Mouse (Mus musculus): ENCODE data around the gene Efcab6. TPM values are rescaled to one million over a fixed set of nuclear protein-coding genes. Genes with fewer than 3 reads are reported as not detected.

Gene Efcab6
- total RNA-seq, 2 experiments from 2014 or later = not detected

GRCm38 (mm10) chr15:83978865-83979264 lies 86.3 kb downstream of the Efcab6 start:
- no peak for ATAC-seq (replicated peaks; ENCODE audit: poor library complexity)

DNA sequence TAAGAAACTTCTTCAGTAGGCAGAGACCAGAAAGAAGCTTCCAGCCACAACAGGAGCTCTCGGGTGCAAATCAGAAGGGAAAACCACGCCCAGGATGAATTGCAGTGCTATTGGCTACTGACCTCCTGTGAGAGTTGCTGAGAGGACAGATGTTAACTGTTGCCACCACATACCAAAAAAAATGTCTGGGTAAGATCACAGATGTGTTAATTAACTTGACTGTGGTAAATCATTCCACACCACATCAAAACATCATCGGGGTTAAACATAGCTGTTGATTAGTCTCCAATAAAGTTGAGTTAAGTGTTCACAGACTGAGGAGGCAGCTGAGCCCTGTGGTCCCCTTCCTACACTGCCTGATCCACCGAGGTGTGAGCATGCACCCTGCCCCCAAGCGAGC lies 88.1 kb downstream of the Efcab6 start:
- no peak for ATAC-seq (replicated peaks; ENCODE audit: poor library complexity)

- ATAC-seq (replicated peaks; ENCODE audit: poor library complexity) = no peak
Observed at GRCm38 (mm10) chr15:83972206-83972605, 93.0 kb downstream of the Efcab6 start.

DNA sequence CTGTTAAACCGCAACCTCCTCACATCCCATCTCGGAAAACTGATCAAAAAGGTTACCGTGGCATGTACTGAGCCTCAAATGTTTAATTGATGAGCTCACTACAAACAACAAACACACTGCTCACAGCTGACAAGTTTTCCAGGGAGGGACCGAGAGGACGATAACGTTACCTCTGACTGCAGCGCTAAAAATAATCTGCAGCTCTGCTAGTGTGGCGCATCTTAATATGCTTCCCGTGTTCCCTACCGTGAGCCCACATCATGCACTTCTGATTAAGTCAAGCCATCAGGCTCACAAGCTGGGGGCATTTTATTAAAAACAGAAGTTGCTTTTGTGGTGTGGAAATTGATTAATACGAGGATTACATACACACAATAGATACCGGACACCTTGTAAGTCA lies 97.4 kb downstream of the Efcab6 start:
- no peak for ATAC-seq (replicated peaks; ENCODE audit: poor library complexity)

- ATAC-seq (replicated peaks; ENCODE audit: poor library complexity) = no peak
Observed at GRCm38 (mm10) chr15:83965126-83965525, 100.1 kb downstream of the Efcab6 start.

DNA sequence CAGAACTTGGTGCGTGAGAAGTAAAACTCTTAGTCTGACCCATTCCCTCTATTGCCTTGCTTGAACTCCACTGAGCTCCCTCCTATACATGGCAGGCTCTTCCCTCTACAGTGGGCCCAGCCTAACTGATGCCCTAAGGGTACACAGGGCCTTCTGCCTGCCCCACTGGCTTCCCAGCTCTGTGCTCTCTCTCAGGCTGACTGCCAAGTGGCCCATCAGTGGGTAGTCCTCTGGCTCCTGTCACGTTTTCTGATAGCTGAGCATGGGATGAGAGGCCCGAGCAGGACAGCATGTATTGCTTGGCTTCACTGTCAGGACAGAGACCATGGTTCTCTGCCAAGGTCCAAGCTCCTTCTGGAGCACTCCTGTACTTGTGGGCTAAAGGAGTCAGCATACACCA lies 106.8 kb downstream of the Efcab6 start:
- no peak for ATAC-seq (replicated peaks; ENCODE audit: poor library complexity)

GRCm38 (mm10) chr15:83956996-83957395 lies 108.2 kb downstream of the Efcab6 start:
- ATAC-seq (replicated peaks; ENCODE audit: poor library complexity) = no peak

DNA sequence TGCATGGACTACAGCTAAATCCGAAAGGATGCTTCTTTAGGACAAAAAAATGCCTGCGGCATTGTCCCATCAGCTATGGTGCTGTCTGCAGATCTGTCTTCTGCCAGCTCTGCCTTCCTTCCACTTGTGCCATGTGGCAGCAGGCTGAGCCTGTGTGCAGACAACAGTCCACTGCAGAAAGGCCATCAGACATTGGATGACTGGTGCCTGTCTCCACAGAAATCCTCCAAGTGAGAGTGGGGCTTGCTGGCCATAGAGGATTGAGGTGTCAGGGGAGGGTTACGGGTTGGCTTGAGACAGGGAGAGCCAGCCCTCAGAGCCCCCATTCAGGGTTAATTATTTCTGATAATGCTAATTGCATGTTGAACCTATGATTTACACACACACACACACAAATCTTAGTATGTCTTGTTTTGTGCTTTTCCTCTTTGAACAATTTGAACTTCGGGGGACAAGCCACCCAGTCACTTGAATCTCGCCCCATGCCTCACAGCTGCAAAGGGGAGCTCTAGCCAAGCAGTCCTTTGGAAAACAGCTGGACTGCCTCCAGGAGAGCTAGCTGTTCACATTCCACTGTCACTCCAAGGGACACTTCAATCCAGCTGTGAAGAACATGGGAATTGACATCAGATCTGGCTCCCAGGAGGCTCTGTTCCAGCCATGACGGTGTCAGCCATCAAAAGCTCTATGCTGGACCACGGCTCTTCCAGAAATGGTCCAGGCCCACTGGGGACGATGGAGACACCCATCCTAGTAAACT lies 109.1 kb downstream of the Efcab6 start:
- ATAC-seq (replicated peaks; ENCODE audit: poor library complexity) = no peak

DNA sequence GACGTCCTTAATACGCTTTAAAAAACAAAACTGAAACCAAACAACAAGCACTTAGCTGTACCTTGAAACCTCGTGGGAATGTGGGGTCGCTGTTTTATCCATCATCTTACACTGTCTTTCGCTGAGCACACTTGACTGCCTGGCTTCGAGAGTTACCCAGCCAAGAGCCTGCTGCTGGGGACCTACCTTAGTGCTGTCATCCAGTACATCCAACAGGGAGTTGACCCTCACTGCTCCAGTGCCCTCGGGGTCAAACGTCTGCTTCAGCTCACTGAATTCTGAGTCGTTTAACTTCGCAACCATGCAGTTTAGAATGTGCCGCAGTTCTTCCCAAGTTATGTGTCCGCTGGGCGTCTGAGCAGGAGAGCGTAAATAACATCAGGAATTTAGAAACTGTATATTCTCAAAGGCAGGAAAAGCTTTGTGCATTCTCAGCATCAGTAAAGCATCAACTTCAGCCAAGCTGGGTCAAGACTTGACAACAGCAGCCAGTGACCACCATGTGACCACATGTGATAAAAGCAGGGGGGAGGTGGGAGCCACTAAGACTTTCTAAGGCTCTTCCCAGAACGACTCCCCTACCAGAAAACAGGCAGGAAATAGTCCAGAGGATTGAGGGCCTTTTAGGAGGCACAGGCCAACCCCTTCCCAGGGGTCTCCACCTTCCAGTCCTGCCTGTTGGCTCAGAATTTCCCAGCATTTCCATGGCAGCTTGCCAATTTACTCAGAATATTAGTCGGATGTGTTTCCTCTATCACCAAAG lies 115.3 kb downstream of the Efcab6 start:
- ATAC-seq (replicated peaks; ENCODE audit: poor library complexity) = no peak

DNA sequence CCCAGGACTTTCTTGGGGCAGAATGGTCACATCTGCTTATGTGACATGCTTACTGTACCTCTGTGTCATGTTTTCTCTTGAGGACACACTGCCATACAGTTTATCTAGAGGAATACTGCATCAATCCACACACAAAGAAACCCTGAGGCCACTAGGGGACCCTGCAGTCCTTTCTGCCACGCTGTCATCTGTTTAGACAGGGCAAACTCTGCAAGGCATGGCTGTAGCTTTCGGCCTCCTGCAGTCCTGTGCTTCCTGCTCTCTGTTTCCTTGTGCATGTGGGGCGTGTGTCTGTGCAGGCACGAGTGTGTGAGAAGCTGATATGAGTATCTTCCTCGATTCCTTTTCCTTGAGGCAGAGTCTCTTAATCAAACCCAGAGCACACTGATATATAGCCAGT lies 125.5 kb downstream of the Efcab6 start:
- no peak for ATAC-seq (replicated peaks; ENCODE audit: poor library complexity)

DNA sequence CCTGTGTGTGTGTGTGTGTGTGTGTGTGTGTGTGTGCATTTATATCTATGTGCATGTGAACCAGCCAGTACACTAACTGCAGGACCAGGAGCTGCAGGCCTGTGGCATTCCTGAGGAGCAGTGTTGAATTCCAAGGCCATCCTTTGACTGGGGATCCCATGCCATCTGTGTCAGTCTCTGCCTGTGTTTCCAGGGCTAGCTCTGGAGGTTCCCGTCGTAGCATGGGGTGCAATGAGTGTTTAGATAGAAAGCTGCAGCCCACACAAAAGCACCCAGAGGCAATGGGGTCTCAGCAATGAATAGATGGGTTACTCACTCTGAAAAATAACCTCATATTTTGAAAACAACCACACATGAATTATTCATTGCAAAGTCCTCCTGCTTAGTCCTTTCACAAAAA lies 126.7 kb downstream of the Efcab6 start:
- no peak for ATAC-seq (replicated peaks; ENCODE audit: poor library complexity)

- no peak for ATAC-seq (replicated peaks; ENCODE audit: poor library complexity)
Observed at GRCm38 (mm10) chr15:83936506-83936905, 128.7 kb downstream of the Efcab6 start.

DNA sequence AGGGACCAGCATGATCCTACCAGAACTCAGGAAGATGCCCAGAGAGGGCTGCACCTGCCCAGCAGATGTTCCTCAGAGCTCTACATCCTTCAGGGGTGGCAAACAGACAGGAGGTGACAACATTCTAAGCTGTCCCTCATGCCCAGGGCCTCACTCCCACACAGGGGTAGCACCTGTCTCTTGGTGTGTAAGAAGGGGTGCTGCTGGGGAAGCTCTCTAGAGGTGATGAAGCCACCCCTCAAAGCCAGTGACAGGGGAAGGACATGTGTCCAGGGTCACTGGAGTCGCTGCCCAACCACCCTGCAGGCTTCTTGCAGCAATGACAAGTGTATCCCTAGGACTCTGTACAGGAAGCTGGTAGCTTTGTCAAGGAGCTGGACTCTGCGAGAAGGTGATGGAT lies 130.4 kb downstream of the Efcab6 start:
- ATAC-seq (replicated peaks; ENCODE audit: poor library complexity) = no peak

GRCm38 (mm10) chr15:83925338-83925737 lies 139.8 kb downstream of the Efcab6 start:
- no peak for ATAC-seq (replicated peaks; ENCODE audit: poor library complexity)

DNA sequence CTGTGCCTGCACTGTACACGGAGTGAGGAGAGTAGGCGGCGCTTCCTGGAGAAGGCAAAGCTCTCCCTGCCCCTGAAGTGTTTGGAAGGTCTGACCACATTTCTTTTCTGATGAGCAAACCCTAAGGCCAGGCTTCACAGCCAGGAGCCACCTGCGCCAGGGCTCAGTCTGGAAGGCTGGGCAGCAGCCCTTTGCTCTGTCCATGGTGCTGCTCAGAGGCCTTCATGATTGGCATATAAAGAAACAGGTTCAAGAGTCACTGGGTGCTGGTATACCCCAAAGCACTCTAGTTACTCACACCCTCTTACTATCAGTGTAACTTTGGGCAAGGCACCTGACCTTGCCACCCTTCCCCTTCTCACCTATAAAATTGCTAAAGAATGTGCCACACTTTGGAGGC lies 140.5 kb downstream of the Efcab6 start:
- no peak for ATAC-seq (replicated peaks; ENCODE audit: poor library complexity)

- no peak for ATAC-seq (replicated peaks; ENCODE audit: poor library complexity)
Observed at GRCm38 (mm10) chr15:83915376-83915775, 149.8 kb downstream of the Efcab6 start.

DNA sequence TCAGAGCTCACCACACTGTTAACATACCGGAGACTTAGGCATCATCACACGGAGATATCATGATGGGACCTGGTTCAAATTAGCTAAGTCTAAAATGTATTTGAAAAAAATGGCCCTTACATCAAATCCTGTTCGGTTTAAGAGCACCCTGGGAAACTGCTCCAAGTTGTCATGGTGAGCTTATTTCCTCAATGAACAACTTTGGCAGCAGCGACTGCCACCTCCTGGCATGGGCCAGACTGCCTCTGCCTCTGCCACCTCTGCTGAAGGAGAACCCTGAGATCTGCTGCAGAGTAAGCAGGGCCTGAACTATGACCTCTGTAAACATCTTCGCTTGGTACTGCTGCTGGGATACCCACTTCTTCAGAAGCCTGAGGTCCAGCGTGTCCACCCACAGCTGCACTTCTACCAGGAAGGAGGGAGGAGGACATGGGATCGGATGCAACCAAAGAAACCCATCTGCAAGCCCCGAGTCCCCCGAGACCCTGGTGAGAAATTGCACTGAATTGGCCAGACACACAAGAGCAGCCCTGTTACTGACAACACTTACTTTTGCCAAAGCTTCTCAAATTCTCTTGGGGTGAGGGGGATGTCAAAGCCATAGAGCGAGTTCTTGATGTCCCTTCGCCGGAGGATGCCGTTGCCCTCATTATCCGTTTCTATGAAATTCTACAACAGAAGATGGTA lies 152.0 kb downstream of the Efcab6 start:
- ATAC-seq (replicated peaks; ENCODE audit: poor library complexity) = no peak

DNA sequence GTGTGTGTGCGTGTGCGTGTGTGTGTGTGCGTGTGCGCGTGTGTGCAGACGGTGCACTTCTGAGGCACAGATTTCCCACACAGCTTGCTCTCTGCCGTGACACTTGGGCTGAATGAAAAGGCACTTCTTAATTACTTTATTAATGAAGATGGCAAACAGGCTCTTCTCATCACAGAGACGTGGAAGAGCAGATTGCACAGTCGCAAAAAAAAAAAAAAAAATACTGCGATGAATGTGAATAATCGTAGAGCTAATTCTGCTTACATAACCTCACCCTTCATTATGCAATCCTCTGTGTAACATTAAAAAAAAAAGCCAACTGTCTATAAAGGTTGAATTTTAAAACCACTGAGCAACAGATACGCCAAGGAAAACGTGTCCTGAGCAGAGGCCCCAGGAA lies 158.7 kb downstream of the Efcab6 start:
- no peak for ATAC-seq (replicated peaks; ENCODE audit: poor library complexity)

GRCm38 (mm10) chr15:83897286-83897685 lies 167.9 kb downstream of the Efcab6 start:
- ATAC-seq (replicated peaks; ENCODE audit: poor library complexity) = no peak

GRCm38 (mm10) chr15:83896011-83896410 lies 169.2 kb downstream of the Efcab6 start:
- no peak for ATAC-seq (replicated peaks; ENCODE audit: poor library complexity)

DNA sequence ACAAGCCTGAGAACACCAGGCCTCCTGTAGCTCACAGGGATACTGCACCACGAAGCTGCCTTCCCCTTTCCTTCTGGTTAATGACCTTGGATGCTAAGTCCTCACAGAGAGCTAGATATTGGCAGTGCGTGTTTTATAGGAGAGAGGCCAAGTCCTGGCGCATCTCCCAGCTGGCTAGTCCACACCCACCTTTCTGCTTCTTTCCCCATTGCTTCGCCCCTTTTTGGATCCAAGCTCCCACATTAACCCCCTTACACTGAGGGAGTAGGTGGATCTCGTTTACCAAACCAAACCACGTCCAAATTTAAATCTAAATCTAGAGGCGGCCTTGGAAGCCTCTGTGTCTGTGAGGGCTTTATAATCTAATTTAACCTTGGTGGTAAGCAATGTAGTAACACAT lies 170.9 kb downstream of the Efcab6 start:
- ATAC-seq (replicated peaks; ENCODE audit: poor library complexity) = no peak

DNA sequence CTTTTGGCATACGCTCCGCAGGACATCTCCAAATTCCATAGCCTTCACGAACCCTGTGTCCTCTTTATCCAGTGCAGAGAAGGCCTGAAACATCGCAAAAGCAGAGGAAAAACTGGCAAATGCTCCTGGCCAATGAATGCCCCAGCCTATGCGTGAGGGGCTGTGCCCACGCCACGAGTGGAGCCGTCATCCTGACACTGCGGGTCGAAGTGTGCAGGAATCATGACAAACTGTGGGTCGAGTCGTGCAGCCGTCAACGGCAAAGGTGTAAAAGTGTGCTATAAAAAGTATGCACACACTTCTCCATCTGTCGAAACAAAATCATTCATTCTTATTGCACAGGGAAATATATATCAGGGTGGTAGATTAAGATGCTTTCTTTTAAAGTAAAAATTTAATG lies 172.3 kb downstream of the Efcab6 start:
- no peak for ATAC-seq (replicated peaks; ENCODE audit: poor library complexity)
